Mouse (Mus musculus) inflammation-experienced regulatory T-cells (primary cell): ENCODE results near the gene Gpr152. TPM values are rescaled to one million over a fixed set of nuclear protein-coding genes. Genes with fewer than 3 reads are reported as not detected.

ENCODE experiments used
- polyA plus RNA-seq, 2 experiments: library from polyadenylated mRNA; unstranded; fragments of 100-300 nt; shearing (Covaris generic); gene quantifications; one replicate each; pipeline ENCODE4 v1.2.1; 2017

Gpr152 gene
- polyA plus RNA-seq, result 1 to 10 TPM in 1 of 2 experiments, under 1 TPM in 1; 0.18 to 1.7 TPM

DNA sequence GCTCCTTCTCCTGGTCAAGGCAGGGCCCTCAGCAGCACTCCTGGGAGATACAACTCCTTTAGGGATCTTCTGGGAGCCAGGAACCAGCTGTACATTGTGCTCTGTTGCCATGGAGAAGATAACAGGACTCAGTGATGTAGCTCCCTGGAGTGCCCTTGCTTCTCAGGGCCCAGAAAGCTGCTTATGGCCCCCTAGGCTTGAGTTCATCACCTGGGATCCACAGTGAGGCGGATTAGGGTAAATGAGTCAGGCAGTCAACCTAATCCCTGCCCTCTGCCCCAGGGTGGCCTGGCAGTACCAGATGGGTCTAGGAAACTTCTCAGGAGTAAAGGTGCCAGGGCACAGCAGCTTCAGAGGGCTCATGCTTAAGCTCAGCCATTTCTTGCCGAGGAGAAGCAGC lies at the start of gene Gpr152:
TSS of gene Gpr152 (plus strand) at position 342 of the 400 bp plus-strand sequence.

DNA sequence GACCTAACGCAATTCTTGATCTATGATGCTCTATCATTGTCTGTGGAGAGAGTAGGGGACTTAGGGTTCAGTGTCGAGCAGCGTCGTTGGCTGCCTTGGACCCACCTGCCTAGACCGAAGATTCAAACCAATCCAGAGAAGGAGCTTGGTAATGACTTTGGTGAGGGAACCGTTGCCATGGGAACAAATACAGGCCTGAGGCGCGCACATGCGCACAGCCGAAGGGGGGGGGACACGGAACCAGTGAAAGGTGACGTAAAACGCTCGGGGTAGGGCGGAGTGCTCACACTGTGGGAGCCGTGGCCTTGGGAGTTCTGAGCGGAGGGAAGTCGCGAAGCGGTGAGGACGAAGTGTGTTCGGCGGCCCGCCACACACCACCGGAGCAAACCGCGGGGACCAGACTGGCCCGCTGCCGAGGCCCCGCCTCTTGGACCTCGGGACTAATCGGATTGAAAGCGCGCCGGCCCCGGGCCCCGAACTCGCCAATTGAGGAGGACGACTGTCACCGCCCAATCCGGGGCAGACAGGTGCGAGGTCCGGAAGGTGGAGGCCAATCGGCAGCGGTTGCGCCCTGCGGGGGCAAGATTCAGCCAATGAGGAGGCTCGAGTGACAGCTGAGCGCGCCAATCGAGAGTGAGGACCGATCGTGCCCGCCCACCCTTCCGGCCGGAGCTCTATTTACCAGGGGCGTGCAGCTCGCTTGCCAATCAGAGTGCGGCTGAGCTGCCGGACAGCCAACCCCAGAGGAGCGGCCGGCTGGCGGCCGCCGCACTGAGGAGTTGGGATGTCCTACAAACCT lies 42.7 kb upstream of the Gpr152 start, which contains the start of gene Cdk2ap2:
TSS of gene Cdk2ap2 (plus strand) at position 541 of the 799 bp plus-strand sequence.

DNA sequence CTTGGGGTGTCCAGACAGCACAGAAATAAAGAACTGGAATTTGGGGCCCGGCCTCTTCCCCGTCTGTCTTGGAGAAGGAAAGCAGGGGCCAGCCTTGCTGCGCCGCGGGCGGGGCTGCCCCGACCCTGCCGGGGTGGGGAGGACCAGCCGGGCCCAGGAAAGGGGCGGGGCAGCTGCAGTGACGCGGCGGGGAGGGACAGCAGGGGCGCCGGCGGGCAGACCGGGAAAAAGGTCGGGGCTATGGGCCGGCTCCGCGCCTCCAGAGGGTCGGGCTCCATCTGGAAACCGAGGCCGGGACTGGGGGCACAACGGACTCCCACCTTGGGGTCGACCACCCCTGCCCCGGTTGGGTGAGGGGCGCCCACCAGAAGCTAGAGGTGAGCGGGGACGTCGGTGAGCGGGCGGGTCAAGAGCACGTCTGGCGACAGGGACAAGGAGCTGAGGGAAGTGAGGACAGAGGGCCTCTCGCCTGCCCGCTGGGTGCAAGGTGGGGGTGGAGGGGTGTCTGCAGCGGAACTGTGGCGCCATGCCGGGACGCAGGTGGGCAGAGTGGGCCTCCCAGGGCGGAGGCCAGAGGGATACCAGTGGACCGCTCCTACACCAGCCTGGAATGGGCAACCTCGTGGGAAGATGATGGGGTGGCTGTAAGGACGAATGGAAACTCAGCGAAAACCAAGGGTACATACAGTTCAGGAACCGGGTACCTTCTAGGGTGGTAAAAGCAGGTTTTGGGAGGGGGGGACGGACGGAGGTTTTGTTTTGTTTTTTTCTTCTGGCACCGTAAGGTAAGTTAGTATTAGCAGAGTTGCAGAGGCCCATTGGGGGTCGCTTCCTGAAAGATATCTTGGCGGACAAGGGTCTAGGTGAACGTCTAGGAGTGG lies 39.5 kb upstream of the Gpr152 start, which contains the start of gene Pitpnm1:
TSS of gene Pitpnm1 (plus strand) at position 162 of the 881 bp plus-strand sequence.

DNA sequence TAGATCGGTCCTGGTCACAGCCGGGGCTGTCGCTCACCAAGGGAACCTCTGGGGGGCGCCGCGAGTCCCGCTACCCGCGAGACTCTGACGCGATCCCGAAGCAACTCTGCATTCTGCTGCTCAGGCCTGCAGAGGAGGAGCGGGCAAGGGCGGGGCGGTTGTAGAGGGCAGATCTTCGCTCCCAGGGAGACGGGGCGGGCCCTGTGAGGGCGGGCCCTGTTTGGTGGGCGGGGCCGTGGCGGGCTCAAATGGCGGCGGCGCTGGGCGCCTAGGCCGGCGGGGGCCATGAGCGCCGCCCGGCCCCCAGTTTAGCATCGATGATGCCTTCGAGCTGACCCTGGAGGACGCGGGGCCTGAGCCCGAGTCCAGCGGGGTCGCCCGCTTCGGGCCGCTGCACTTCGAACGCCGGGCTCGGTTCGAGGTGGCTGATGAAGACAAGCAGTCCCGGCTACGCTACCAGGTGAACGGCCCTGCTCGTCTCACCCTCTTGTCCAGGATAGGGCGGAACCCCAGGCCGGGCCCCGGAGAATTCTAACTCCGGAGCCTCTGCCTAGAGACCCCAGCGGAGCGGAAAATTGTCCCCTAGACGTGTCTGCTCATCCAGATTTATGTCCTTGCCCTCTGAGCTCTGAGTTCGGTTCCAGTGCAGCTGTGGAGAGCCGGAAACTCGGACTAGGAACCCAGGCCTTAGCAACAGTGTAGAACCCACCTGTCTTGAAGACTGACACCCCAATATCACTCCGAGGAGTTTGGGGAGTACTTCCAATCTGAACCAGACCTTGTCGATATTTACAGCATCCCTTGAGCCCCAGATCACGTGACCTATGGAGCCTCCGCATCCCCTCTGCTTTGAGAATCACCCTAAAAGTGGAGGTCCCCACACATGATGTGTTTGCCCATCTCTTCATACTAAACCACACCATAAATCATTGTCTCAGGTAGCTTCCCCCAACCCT lies 13.6 kb upstream of the Gpr152 start, which contains the start of gene Aip:
TSS of gene Aip (minus strand) at position 118 of the 956 bp plus-strand sequence.

DNA sequence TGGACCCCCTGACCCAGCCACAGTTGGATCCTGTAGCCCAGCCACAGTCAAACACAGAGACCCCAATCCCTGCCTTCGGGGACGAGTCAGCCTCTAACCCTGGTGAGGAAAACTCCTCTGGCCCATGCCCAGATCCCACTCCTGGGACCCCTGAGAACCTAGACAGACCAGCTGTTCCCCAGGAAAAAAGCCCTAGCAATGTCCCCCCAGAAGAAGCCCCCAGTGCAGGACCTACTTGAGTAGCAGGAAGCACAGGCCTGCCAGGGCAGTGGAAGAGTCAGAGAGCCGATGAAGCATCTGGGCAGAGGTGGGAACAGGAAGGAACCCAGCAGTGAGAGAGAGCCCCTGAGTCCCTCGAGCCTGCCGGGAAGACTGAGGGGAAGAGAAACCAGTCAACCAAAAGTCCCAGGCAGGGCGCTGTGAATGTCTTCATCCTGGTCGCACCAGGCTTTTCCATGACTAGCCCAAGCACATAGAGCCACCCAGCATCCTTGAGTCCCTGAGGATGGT lies 4.2 kb downstream of the Gpr152 start, which contains the start of gene Cabp4:
TSS of gene Cabp4 (minus strand) at position 275 of the 510 bp plus-strand sequence.

DNA sequence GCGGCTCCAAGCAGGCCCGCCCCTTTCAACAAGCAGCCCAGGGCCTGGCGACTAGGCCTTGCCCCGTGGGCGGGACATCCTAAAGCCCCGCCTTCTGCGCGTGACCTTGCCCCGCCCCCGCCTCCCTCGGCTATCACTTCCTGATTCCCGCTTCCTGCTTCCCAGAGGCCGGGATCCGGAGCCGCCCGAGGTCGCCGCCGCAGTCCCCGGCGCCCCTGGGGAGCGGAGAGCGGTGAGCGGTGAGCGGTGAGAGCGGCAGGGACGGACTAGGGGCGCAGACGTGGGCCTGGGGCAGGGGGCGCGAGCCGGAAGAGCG lies 8.9 kb downstream of the Gpr152 start, which contains the start of gene Coro1b:
TSS of gene Coro1b (plus strand) at position 129 of the 316 bp plus-strand sequence.

DNA sequence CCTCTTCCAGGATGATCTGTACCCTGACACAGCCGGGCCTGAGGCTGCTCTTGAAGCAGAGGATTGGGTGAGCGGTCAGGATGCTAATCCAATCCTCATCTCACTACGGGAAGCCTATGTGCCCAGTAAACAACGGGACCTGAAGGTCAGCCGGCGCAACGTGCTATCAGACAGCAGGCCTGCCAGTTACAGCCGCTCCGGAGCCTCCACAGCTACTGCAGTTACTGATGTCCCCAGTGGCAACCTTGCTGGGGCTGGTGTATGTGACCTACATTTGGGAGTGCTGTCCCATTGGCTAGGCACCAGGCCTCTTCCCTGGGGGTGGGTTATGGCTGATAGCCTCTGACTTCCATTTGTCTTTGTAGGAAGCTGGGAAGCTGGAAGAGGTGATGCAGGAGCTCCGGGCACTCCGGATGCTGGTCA lies 13.7 kb downstream of the Gpr152 start, which contains the start of gene Ptprcap:
TSS of gene Ptprcap (plus strand) at position 373 of the 423 bp plus-strand sequence.

DNA sequence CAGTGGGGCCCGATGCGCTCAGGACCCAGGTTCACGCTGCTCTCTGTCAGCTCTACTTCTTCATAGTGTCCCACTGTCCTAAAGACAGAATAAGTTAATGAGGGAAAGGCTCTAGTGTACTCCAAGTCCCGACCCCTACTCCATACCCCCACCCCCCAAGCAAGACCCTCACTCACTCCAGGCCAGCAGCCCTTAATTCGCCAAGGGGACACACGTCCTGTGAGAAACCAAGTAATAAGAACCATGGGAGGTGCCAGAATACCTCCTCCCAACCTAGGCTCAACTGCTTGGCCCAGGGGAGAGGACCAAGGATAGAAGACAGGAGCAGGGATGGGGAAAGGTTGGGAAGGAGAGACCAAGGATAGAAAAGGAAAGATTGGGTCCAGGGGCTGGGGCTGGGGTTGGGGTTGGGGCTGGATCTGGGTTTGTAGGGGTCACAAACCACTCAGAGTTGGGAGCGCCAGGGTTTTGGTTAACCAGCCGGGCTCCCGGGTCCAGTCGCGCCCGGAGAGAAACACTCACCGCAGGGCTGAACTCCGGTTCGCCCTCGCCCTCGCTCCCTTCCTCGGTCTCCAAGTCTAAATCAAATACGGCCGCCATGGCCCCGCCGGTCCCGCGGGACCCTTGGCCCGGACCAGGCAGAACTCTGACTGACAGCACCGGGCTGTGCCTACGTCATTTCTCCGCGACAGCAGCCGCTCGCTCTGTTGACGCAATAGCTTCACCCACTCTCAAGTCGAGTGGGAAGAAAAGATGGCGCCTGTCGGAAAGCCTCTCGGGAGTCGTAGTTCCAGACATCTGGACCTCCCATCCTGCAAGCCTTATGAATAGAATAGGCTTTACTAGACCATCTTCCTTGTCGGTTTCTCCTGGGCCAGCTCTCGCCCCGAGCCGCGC lies 23.3 kb downstream of the Gpr152 start, which contains the start of gene Rps6kb2:
TSS of gene Rps6kb2 (minus strand) at position 709 of the 897 bp plus-strand sequence.

DNA sequence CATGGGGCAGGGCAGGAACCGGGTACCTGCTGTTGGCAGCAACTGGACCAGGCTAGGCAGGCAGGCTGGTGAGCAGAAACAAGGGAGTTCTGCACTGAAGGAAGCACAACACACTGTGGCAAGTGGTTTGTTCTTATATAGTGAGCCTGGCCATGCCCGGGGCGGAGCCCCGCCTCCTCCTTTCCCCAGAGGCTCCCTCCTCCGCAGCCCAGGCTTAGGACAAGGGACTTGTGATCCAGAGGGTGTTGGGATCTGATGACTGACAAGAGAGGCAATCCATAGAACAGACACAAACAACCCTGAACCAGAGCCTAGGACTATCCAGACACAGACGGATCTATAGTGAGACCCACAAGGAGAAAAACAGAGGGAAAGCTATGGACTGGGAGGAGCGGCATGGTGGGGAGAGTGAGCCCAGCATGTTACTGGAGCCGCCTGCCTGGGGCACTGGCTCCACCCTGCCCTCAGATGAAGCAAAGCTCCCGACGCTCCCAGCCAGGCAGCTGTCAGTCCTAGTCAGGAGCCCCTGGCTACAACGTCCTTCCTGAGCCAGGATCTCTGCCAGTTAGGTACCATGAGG lies 35.9 kb downstream of the Gpr152 start, which contains the start of gene Carns1:
TSS of gene Carns1 (minus strand) at position 112 of the 580 bp plus-strand sequence.

DNA sequence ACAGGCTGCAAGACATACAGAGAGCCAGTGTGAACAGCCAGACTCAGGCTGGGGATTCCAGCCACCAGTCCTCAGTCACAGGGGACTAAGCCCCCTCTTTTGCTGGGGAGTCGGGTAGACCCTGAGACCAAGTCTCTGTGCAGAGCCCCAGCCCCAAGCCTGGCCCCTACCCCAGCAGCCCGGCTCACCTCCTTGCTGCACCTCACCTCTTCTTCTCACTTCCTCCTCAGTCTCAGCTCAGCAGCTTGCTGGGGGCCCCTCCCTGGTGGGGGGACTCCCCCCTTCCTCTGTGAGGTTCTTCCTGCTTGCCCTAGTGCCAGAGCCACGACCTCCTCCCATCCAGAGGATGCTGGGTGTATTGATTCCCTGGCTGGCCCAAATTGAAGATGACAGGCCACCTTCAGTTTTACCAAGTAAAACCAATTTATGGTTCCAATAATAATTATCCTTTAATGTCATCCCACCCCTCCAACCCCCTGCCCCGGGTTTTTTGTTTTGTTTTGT lies 51.3 kb downstream of the Gpr152 start, which contains the start of gene Tbc1d10c:
TSS of gene Tbc1d10c (minus strand) at position 454 of the 504 bp plus-strand sequence.

DNA sequence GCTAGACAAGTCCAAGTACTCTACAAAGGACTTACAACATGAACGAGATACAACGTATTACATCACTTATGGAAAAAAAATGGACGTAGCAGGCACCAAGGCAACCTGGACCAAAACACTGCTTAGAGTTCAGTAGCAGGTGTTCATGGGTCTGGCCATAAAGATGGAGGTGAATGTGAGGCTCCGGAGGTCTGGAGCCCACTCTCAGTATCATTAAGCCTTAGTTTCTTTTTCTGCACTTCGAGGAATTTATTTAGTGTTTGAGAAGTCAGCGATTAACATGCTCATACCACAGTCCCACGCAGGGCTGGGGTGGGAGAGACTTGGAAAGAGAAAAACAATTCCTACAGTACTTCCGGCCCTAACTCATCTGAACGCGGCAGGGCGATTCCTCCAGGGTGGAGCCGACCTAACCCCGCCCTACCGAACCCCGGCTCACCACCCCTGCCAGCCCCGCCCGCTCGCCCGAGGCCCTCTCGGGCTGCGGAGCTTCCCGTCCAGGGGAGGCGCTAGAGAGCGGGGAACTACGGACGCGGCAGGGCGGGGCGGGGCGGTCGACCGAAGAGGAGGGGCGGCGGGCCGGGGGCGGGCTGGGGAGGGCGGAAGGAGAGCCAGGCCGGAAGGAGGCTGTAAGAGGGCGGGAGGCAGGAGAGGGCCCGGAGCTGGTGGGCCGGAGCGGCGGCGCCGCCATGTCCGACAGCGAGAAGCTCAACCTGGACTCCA lies 52.1 kb downstream of the Gpr152 start, which contains the start of gene Ppp1ca:
TSS of gene Ppp1ca (plus strand) at position 538 of the 723 bp plus-strand sequence.

Other genes starting within 250 kb of the Gpr152 start
- 10 to 100 TPM; 69.0 to 87.5 TPM for gene Tcirg1, start 232.7 kb upstream of the Gpr152 start, polyA plus RNA-seq
- gene Ndufs8, start 227.0 kb upstream of the Gpr152 start, polyA plus RNA-seq, result 100 to 1,000 TPM; 135 to 181 TPM
- under 1 TPM; 0.34 to 0.40 TPM for gene Aldh3b1, start 210.0 kb upstream of the Gpr152 start, polyA plus RNA-seq
- 10 to 100 TPM; 45.3 to 51.4 TPM for gene Unc93b1, start 204.6 kb upstream of the Gpr152 start, polyA plus RNA-seq
- under 1 TPM; 0.24 to 0.86 TPM for gene Aldh3b3, start 181.1 kb upstream of the Gpr152 start, polyA plus RNA-seq
- gene Aldh3b2, start 167.5 kb upstream of the Gpr152 start, polyA plus RNA-seq, result under 1 TPM in 1 of 2 experiments, not detected in 1; 0.20 TPM
- under 1 TPM in 1 of 2 experiments, not detected in 1; 0.36 TPM for gene Acy3, start 153.2 kb upstream of the Gpr152 start, polyA plus RNA-seq
- 1 to 10 TPM in 1 of 2 experiments, not detected in 1; 1.2 TPM for gene Tbx10, start 147.0 kb upstream of the Gpr152 start, polyA plus RNA-seq
- 10 to 100 TPM; 14.8 to 15.3 TPM for gene Nudt8, start 139.2 kb upstream of the Gpr152 start, polyA plus RNA-seq
- 1 to 10 TPM; 1.2 to 4.0 TPM for gene Gm49405, start 139.2 kb upstream of the Gpr152 start, polyA plus RNA-seq
- 1 to 10 TPM in 1 of 2 experiments, under 1 TPM in 1; 0.68 to 4.7 TPM for gene Doc2g, start 136.5 kb upstream of the Gpr152 start, polyA plus RNA-seq
- gene Ndufv1, start 127.0 kb upstream of the Gpr152 start, polyA plus RNA-seq, result 100 to 1,000 TPM; 152 to 159 TPM
- gene Gstp1, start 101.8 kb upstream of the Gpr152 start, polyA plus RNA-seq, result 100 to 1,000 TPM; 537 to 539 TPM
- 10 to 100 TPM in 1 of 2 experiments, 1 to 10 TPM in 1; 3.0 to 16.9 TPM for gene Gstp2, start 93.8 kb upstream of the Gpr152 start, polyA plus RNA-seq
- gene Gstp3, start 80.2 kb upstream of the Gpr152 start, polyA plus RNA-seq, result 100 to 1,000 TPM in 1 of 2 experiments, 10 to 100 TPM in 1; 94.0 to 111 TPM
- gene Cabp2, start 58.2 kb upstream of the Gpr152 start, polyA plus RNA-seq, result not detected
- gene Cdk2ap2, start 42.6 kb upstream of the Gpr152 start, polyA plus RNA-seq, result 100 to 1,000 TPM; 834 to 888 TPM
- gene Pitpnm1, start 39.8 kb upstream of the Gpr152 start, polyA plus RNA-seq, result 100 to 1,000 TPM; 344 to 350 TPM
- gene Aip, start 13.9 kb upstream of the Gpr152 start, polyA plus RNA-seq, result 100 to 1,000 TPM; 182 to 196 TPM
- gene Cabp4, start 4.2 kb downstream of the Gpr152 start, polyA plus RNA-seq, result under 1 TPM; 0.38 to 0.82 TPM
- 100 to 1,000 TPM; 373 to 413 TPM for gene Coro1b, start 8.8 kb downstream of the Gpr152 start, polyA plus RNA-seq
- 1,000 to 10,000 TPM; 1,211 to 1,532 TPM for gene Ptprcap, start 13.8 kb downstream of the Gpr152 start, polyA plus RNA-seq
- 10 to 100 TPM; 46.4 to 51.4 TPM for gene Rps6kb2, start 23.6 kb downstream of the Gpr152 start, polyA plus RNA-seq
- 10 to 100 TPM; 19.4 to 27.5 TPM for gene Carns1, start 35.7 kb downstream of the Gpr152 start, polyA plus RNA-seq
- 100 to 1,000 TPM; 738 to 929 TPM for gene Tbc1d10c, start 51.5 kb downstream of the Gpr152 start, polyA plus RNA-seq
- gene Ppp1ca, start 52.3 kb downstream of the Gpr152 start, polyA plus RNA-seq, result 1,000 to 10,000 TPM; 1,029 to 1,265 TPM
- 100 to 1,000 TPM in 1 of 2 experiments, 10 to 100 TPM in 1; 59.1 to 116 TPM for gene Rad9a, start 61.9 kb downstream of the Gpr152 start, polyA plus RNA-seq
- gene Clcf1, start 74.5 kb downstream of the Gpr152 start, polyA plus RNA-seq, result 10 to 100 TPM; 27.4 to 50.0 TPM
- not detected for gene AC109138.7, start 74.6 kb downstream of the Gpr152 start, polyA plus RNA-seq
- gene Pold4, start 92.1 kb downstream of the Gpr152 start, polyA plus RNA-seq, result 100 to 1,000 TPM; 107 to 109 TPM
- gene Ssh3, start 129.4 kb downstream of the Gpr152 start, polyA plus RNA-seq, result under 1 TPM; 0.23 to 0.65 TPM
- 1 to 10 TPM; 5.6 to 7.5 TPM for gene Ankrd13d, start 143.3 kb downstream of the Gpr152 start, polyA plus RNA-seq
- 100 to 1,000 TPM; 240 to 286 TPM for gene Grk2, start 166.4 kb downstream of the Gpr152 start, polyA plus RNA-seq